ENCODE assay signal across 8 mouse cellular contexts in genomic region chr11:107385306-107385705, GRCm38 (mm10).
DNase-seq lines count a peak whose midpoint lies in the region; TF ChIP-seq lines count a peak whose summit lies in the region.
"Had no signal": no experiment of that assay in that cellular context is flagged by ENCODE, and none has a peak within 500 bp of the region (broad histone marks: within the 10 kb centered on the region; RNA-seq: fewer than 3 reads in every experiment).

No protein-coding gene starts in this region.

- DNase-seq in layer of hippocampus, adult 2 months (ENCODE audit: low spot score in 2 of 2) = no peak
- DNase-seq in layer of hippocampus, adult 18-20 months (ENCODE audit: low spot score in 2 of 2) = no peak
- peak; percentile 25 for DNase-seq in NIH3T3 (ENCODE audit: low read depth)
- peak; percentile 25 for DNase-seq in embryo, embryonic 9.5 days (ENCODE audit: extremely low spot score)
- DNase-seq in lung, postnatal 25 days (ENCODE audit: low spot score) = peak; percentile 26
- peak; percentile 62 to 69 for DNase-seq in thymus, postnatal 36 days
- DNase-seq in yolk sac, embryonic 10.5 days (ENCODE audit: low spot score) = no peak

- TF ChIP-seq CTCF in layer of hippocampus, adult 2 months (conservative IDR thresholded peaks at IDR 0.05) = peak; percentile 75

- H3K27ac ChIP-seq in layer of hippocampus, adult 2 months = no peak overlapping the region
- H3K27ac ChIP-seq: lung, embryonic 15.5 days had no signal

- no peak overlapping the region for H3K4me3 ChIP-seq in layer of hippocampus, adult 2 months
- H3K4me3 ChIP-seq: lung, embryonic 15.5 days had no signal

Comparison
In these comparisons a context has a peak if more than half of its experiments do, and no peak if none do; other contexts are left out.
1. DNase-seq: peak in NIH3T3 (single experiment), embryo, embryonic 9.5 days (single experiment), lung, postnatal 25 days (single experiment) and thymus, postnatal 36 days (2 of 2); none in layer of hippocampus, adult 2 months (0 of 2), layer of hippocampus, adult 18-20 months (0 of 2) and yolk sac, embryonic 10.5 days (single experiment).